Mouse (Mus musculus): ENCODE data around the gene H3f3b. TPM values are rescaled to one million over a fixed set of nuclear protein-coding genes. Genes with fewer than 3 reads are reported as not detected.

H3f3b gene
- polyA plus RNA-seq, 1 experiment from 2014 or later, result 1,827 TPM

GRCm38 (mm10) chr11:115992098-115992497 lies 35.7 kb downstream of the H3f3b start:
- Histone ChIP-seq H3K4me1 (ENCODE audit: control insufficient read depth, insufficient read depth, low read length) (no peaks in the 10 kb centered on the region), H3K4me3 (ENCODE audit: low read depth, low read length) (no peak overlapping the region), H3K27me3 (ENCODE audit: control insufficient read depth, insufficient read depth, low read length) (no peaks in the 10 kb centered on the region), H3K4me2 (ENCODE audit: low read depth) (no peak overlapping the region), H3K27ac (ENCODE audit: low read depth, low read length) (no peak overlapping the region), H3K36me3 (ENCODE audit: control insufficient read depth, insufficient read depth, low read length) (no peaks in the 10 kb centered on the region), H3K9ac (ENCODE audit: low read length) (no peak overlapping the region), H3K9me3 (ENCODE audit: control insufficient read depth, low read length) (no peaks in the 10 kb centered on the region)
- 67% methylated on average over 4 of the region's 4 CpGs for WGBS
- DNase-seq (ENCODE audit: low spot score), result no peak
- ATAC-seq (ENCODE audit: insufficient read depth, low FRiP score, low TSS enrichment), result no peak

DNA sequence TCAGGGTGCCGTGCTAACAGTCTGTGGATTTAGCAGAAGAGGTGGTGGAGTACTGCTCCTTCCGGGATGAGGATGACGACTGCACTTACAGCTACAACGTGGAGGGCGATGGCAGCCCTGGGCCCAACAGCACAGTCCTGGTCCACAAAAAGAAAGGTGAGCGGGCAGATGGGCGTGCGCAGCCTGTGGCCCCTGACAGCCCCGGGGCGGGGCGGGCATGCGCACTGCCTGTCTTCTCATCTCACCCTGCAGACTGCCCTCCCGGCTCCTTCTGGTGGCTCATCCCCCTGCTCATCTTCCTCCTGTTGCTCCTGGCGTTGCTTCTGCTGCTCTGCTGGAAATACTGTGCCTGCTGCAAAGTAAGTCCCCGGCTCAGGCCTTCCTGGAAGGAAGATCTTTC lies 38.1 kb downstream of the H3f3b start:
- Histone ChIP-seq H3K36me3 (ENCODE audit: control insufficient read depth, insufficient read depth, low read length) (no peaks in the 10 kb centered on the region), H3K4me1 (ENCODE audit: control insufficient read depth, insufficient read depth, low read length) (no peaks in the 10 kb centered on the region), H3K4me3 (ENCODE audit: low read depth, low read length) (peak overlapping the region; percentile 16), H3K4me2 (ENCODE audit: low read depth) (peak overlapping the region; percentile 33), H3K27me3 (ENCODE audit: control insufficient read depth, insufficient read depth, low read length) (no peaks in the 10 kb centered on the region), H3K27ac (ENCODE audit: low read depth, low read length) (no peak overlapping the region), H3K9me3 (ENCODE audit: control insufficient read depth, low read length) (no peaks in the 10 kb centered on the region), H3K9ac (ENCODE audit: low read length) (no peak overlapping the region)
- WGBS, result 31% methylated on average over 13 of the region's 15 CpGs
- no peak for ATAC-seq (ENCODE audit: insufficient read depth, low FRiP score, low TSS enrichment)
- no peak for DNase-seq (ENCODE audit: low spot score)

GRCm38 (mm10) chr11:115983291-115983690 lies 44.5 kb downstream of the H3f3b start:
- no peaks in the 10 kb centered on the region for H3K4me1 ChIP-seq (ENCODE audit: control insufficient read depth, insufficient read depth, low read length)
- H3K9me3 ChIP-seq (ENCODE audit: control insufficient read depth, low read length), result no peaks in the 10 kb centered on the region
- no peak overlapping the region for H3K4me2 ChIP-seq (ENCODE audit: low read depth)
- no peak for DNase-seq (ENCODE audit: low spot score)
- 91% methylated on average over 8 of the region's 8 CpGs for WGBS
- no peak overlapping the region for H3K27ac ChIP-seq (ENCODE audit: low read depth, low read length)
- no peak for ATAC-seq (ENCODE audit: insufficient read depth, low FRiP score, low TSS enrichment)
- H3K36me3 ChIP-seq (ENCODE audit: control insufficient read depth, insufficient read depth, low read length), result no peaks in the 10 kb centered on the region
- no peaks in the 10 kb centered on the region for H3K27me3 ChIP-seq (ENCODE audit: control insufficient read depth, insufficient read depth, low read length)
- no peak overlapping the region for H3K4me3 ChIP-seq (ENCODE audit: low read depth, low read length)
- H3K9ac ChIP-seq (ENCODE audit: low read length), result no peak overlapping the region

DNA sequence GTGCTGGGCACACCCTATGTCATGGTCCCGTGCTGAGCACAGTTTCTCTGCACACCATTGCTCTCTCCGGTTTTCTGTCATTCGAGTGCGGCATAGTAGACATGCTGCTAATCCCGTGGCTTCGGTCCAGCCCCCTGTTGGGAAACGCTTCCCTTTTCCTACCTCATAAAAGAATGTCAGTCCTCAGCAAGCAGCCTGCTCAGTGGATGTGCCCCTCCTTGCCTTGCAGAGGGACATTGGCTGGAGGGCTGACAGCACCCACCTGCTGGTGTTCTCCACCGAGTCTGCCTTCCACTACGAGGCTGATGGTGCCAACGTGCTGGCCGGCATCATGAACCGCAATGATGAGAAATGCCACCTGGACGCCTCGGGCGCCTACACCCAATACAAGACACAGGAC lies 45.3 kb downstream of the H3f3b start:
- Histone ChIP-seq H3K4me2 (ENCODE audit: low read depth) (no peak overlapping the region), H3K27me3 (ENCODE audit: control insufficient read depth, insufficient read depth, low read length) (no peaks in the 10 kb centered on the region; the same call in 1 of the 2 replicates), H3K36me3 (ENCODE audit: control insufficient read depth, insufficient read depth, low read length) (no peaks in the 10 kb centered on the region), H3K9me3 (ENCODE audit: control insufficient read depth, low read length) (no peaks in the 10 kb centered on the region), H3K9ac (ENCODE audit: low read length) (no peak overlapping the region), H3K4me1 (ENCODE audit: control insufficient read depth, insufficient read depth, low read length) (no peaks in the 10 kb centered on the region), H3K4me3 (ENCODE audit: low read depth, low read length) (no peak overlapping the region), H3K27ac (ENCODE audit: low read depth, low read length) (no peak overlapping the region)
- ATAC-seq (ENCODE audit: insufficient read depth, low FRiP score, low TSS enrichment) (no peak), DNase-seq (ENCODE audit: low spot score) (no peak)
- WGBS, result 92% methylated on average over 15 of the region's 15 CpGs

- no peak overlapping the region for H3K4me3 ChIP-seq (ENCODE audit: low read depth, low read length)
- no peaks in the 10 kb centered on the region for H3K9me3 ChIP-seq (ENCODE audit: control insufficient read depth, low read length)
- WGBS, result 32% methylated on average over 12 of the region's 12 CpGs
- DNase-seq (ENCODE audit: low spot score) (no peak), ATAC-seq (ENCODE audit: insufficient read depth, low FRiP score, low TSS enrichment) (no peak)
- H3K4me1 ChIP-seq (ENCODE audit: control insufficient read depth, insufficient read depth, low read length), result peaks cover 6% of the 10 kb centered on the region; the same call in 1 of the 2 replicates
- no peaks in the 10 kb centered on the region for H3K36me3 ChIP-seq (ENCODE audit: control insufficient read depth, insufficient read depth, low read length)
- H3K9ac ChIP-seq (ENCODE audit: low read length), result no peak overlapping the region
- peaks cover 32% of the 10 kb centered on the region for H3K27me3 ChIP-seq (ENCODE audit: control insufficient read depth, insufficient read depth, low read length)
- H3K27ac ChIP-seq (ENCODE audit: low read depth, low read length), result no peak overlapping the region
- H3K4me2 ChIP-seq (ENCODE audit: low read depth), result no peak overlapping the region
These were observed 52.2 kb downstream of the H3f3b start for GRCm38 (mm10) chr11:115975544-115975943.

- DNase-seq (ENCODE audit: low spot score), result no peak
- H3K27ac ChIP-seq (ENCODE audit: low read depth, low read length), result no peak overlapping the region
- 1% methylated on average over 18 of the region's 18 CpGs for WGBS
- H3K36me3 ChIP-seq (ENCODE audit: control insufficient read depth, insufficient read depth, low read length), result no peaks in the 10 kb centered on the region
- no peak for ATAC-seq (ENCODE audit: insufficient read depth, low FRiP score, low TSS enrichment)
- H3K4me2 ChIP-seq (ENCODE audit: low read depth), result peak overlapping the region; percentile 46
- H3K4me1 ChIP-seq (ENCODE audit: control insufficient read depth, insufficient read depth, low read length), result peaks cover 6% of the 10 kb centered on the region; the same call in 1 of the 2 replicates
- no peaks in the 10 kb centered on the region for H3K9me3 ChIP-seq (ENCODE audit: control insufficient read depth, low read length)
- H3K27me3 ChIP-seq (ENCODE audit: control insufficient read depth, insufficient read depth, low read length), result peaks cover 32% of the 10 kb centered on the region
- 0 out of 2 replicates have a peak overlapping the region, but pooled peaks have one; percentile 23 for H3K9ac ChIP-seq (ENCODE audit: low read length)
- H3K4me3 ChIP-seq (ENCODE audit: low read depth, low read length), result peak overlapping the region; percentile 32
These were observed 52.7 kb downstream of the H3f3b start for GRCm38 (mm10) chr11:115975083-115975420.

GRCm38 (mm10) chr11:115974309-115975082 lies 53.3 kb downstream of the H3f3b start, which contains the start of gene Itgb4:
TSS of gene Itgb4 (plus strand) at chr11:115974709.
- whole genome bisulfite sequencing, result 8% methylated on average over 55 of the region's 58 CpGs
- ATAC-seq (ENCODE audit: insufficient read depth, low FRiP score, low TSS enrichment) (no peak), DNase-seq (ENCODE audit: low spot score) (no peak)
- Histone ChIP-seq H3K36me3 (ENCODE audit: control insufficient read depth, insufficient read depth, low read length) (no peaks in the 10 kb centered on the region), H3K9ac (ENCODE audit: low read length) (0 out of 2 replicates have a peak within 1 kb of the TSS, but pooled peaks have one; percentile 23), H3K9me3 (ENCODE audit: control insufficient read depth, low read length) (no peaks in the 10 kb centered on the region), H3K4me3 (ENCODE audit: low read depth, low read length) (peak within 1 kb of the TSS; percentile 32), H3K27me3 (ENCODE audit: control insufficient read depth, insufficient read depth, low read length) (peaks cover 32% of the 10 kb centered on the region), H3K4me1 (ENCODE audit: control insufficient read depth, insufficient read depth, low read length) (peaks cover 6% of the 10 kb centered on the region; the same call in 1 of the 2 replicates), H3K4me2 (ENCODE audit: low read depth) (peak within 1 kb of the TSS; percentile 46), H3K27ac (ENCODE audit: low read depth, low read length) (no peak within 1 kb of the TSS)

All from neural tube, embryonic 11.5 days (tissue).